Mouse (Mus musculus): ENCODE measurements at regions not wholly inside any gene's neighbourhood (a gene's known extent, or its start where the extent isn't known, plus 50 kb on each side); places are given as distances from the start of the nearest gene placed in this dataset.

DNA sequence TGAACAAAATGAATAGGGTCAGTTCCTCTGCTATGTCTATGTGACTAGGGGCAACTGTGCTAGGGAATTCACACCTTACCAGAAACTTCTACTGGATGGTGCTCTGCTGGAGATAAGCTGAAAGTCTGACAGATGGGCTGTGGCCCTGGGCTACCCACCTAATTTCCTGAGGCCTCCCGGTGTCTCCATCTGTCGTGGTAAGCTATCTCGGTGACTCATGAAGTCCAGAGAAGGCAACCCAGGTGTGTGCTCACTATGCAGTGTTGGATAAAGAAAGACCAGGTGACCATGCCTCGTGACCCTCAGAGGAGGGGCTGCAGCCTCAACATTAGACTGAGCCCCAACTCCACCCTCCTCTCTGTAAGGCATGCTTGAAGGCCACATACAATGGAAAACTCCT is 64.2 kb upstream of the Smndc1 start:
- Histone ChIP-seq H3K27me3 (ENCODE audit: insufficient read depth, low read length) (no peaks in the 10 kb centered on the region; the same call in 1 of the 2 replicates), H3K4me3 (ENCODE audit: low read length) (no peak overlapping the region), H3K4me2 (replicated peaks; ENCODE audit: low read depth, low read length) (no peak overlapping the region), H3K9me3 (ENCODE audit: low read length) (no peaks in the 10 kb centered on the region), H3K9ac (replicated peaks; ENCODE audit: low read length) (no peak overlapping the region), H3K27ac (ENCODE audit: low read length) (no peak overlapping the region), H3K36me3 (ENCODE audit: insufficient read depth, low read length) (no peaks in the 10 kb centered on the region), H3K4me1 (ENCODE audit: insufficient read depth, low read length) (peaks cover 32% of the 10 kb centered on the region)
- ATAC-seq (ENCODE audit: low FRiP score, low TSS enrichment): no peak
- WGBS: 77% methylated on average over 4 of the region's 4 CpGs

DNA sequence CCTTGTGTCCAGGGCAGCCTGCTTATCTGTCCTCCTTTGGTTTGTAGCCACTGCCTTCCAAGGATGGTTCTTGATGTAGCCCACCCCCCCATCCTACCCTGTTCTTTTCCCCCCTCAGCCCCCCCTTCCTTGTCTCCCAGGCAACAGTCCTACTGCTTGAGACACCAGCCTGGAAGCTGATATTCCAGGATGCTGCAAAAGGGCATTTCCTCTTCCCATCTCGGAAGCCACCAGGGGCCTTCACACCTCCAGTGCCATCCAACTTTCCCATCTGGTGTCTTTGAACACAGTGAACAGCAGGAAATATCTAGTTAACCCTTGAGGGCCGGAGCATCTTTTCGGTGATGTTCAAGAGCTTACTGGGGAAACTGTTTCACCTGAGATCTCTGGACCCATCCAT is 63.7 kb upstream of the Smndc1 start:
- ATAC-seq (ENCODE audit: low FRiP score, low TSS enrichment): no peak
- no peak overlapping the region for H3K27ac ChIP-seq (ENCODE audit: low read length)
- no peaks in the 10 kb centered on the region for H3K9me3 ChIP-seq (ENCODE audit: low read length)
- H3K4me2 ChIP-seq (replicated peaks; ENCODE audit: low read depth, low read length): no peak overlapping the region
- H3K4me3 ChIP-seq (ENCODE audit: low read length): no peak overlapping the region
- H3K4me1 ChIP-seq (ENCODE audit: insufficient read depth, low read length): peaks cover 28% of the 10 kb centered on the region
- no peak overlapping the region for H3K9ac ChIP-seq (replicated peaks; ENCODE audit: low read length)
- H3K27me3 ChIP-seq (ENCODE audit: insufficient read depth, low read length): peaks cover under 1% of the 10 kb centered on the region; the same call in 1 of the 2 replicates
- H3K36me3 ChIP-seq (ENCODE audit: insufficient read depth, low read length): no peaks in the 10 kb centered on the region
- 66% methylated on average over 3 of the region's 3 CpGs for WGBS

DNA sequence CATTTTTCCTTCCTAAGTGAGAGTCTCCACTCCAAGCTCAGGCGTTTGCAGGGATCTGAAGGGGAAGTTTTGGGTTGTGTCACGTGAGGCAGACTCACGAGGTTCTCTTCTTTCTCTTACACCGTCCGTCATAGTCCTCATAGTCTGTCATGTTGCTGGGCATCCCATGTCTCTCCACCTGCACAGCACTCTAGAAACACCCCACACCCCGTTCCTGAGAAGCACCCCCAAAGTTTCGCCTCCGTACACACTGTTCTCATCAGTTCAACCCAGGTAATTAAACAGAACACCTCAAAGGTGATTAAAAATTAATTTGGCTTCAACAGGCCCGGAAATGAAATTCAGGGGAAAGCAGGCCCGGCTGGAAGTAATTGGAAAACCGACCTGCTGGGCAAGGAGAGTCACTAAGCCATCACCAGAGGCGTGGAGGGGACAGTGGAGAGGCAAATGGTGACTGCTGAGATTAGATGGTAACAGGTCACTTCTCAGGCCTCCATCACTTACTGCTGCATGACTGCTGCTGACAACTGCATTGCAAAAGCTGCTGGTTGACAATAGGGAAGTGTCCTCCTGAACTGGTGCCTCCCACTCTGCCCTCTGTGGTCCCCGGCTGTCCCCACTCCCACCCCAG is 63.1 kb upstream of the Smndc1 start:
- ATAC-seq (ENCODE audit: low FRiP score, low TSS enrichment): no peak
- WGBS: 65% methylated on average over 13 of the region's 13 CpGs

DNA sequence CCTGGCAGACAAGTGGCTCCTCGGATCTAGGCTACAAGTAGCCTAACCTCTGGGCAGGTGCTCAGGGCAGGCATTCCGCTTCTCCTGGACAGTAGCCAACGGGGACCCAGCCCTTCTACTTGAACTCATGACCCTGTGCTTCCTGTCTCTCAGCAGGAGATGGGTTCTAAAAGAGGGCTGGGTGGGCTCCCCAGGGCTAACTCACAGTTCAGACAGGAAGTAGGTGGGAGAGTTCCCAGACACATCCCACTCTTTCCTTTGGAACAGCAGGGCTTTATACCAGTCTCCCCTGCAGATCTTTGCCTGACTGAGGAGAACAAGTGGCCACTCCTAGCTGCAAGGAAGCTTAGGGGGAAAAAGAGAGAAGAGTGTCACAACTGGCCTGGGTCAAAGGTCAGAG is 62.0 kb upstream of the Smndc1 start:
- no peak overlapping the region for H3K4me3 ChIP-seq (ENCODE audit: low read length)
- H3K9ac ChIP-seq (replicated peaks; ENCODE audit: low read length): no peak overlapping the region
- H3K4me1 ChIP-seq (ENCODE audit: insufficient read depth, low read length): peaks cover 21% of the 10 kb centered on the region
- no peak overlapping the region for H3K4me2 ChIP-seq (replicated peaks; ENCODE audit: low read depth, low read length)
- ATAC-seq (ENCODE audit: low FRiP score, low TSS enrichment): no peak
- H3K9me3 ChIP-seq (ENCODE audit: low read length): no peaks in the 10 kb centered on the region
- no peaks in the 10 kb centered on the region for H3K36me3 ChIP-seq (ENCODE audit: insufficient read depth, low read length)
- WGBS: 13% methylated on average over 3 of the region's 3 CpGs
- H3K27me3 ChIP-seq (ENCODE audit: insufficient read depth, low read length): peaks cover 3% of the 10 kb centered on the region; the same call in 1 of the 2 replicates
- H3K27ac ChIP-seq (ENCODE audit: low read length): no peak overlapping the region

More for the DNA sequence above, 63.1 kb upstream of the Smndc1 start:
- Histone ChIP-seq H3K9ac (replicated peaks; ENCODE audit: low read length) (no peak overlapping the region), H3K9me3 (ENCODE audit: low read length) (no peaks in the 10 kb centered on the region), H3K27me3 (ENCODE audit: insufficient read depth, low read length) (peaks cover 3% of the 10 kb centered on the region; the same call in 1 of the 2 replicates), H3K4me1 (ENCODE audit: insufficient read depth, low read length) (peaks cover 21% of the 10 kb centered on the region), H3K4me2 (replicated peaks; ENCODE audit: low read depth, low read length) (no peak overlapping the region), H3K36me3 (ENCODE audit: insufficient read depth, low read length) (no peaks in the 10 kb centered on the region), H3K4me3 (ENCODE audit: low read length) (no peak overlapping the region), H3K27ac (ENCODE audit: low read length) (no peak overlapping the region)

DNA sequence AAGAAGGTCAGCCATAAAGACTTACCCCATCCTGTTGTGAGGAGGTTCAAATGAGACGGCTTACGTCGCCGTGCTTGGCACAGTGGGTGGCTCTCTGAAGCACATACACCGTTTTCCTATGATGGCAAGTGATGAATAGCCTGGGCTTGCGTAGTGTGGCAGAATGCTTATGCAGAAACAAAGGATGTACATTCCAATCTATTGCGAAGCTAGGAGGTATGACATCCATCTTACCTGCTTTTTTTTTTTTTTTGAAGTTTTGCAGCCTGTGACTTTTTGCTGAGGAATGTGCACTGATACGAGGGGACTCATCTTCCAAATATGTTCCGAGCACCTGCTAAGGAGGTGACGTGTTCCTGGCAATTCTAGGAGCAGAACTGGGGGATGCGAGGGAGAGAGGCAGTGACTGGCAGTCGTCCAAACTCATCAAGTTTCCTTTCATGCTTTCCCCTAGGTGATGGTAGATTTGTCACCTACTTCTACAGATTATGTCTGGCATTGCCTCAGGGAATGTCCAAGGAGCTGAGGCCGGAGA is 61.1 kb upstream of the Smndc1 start:
- 56% methylated on average over 13 of the region's 13 CpGs for WGBS

DNA sequence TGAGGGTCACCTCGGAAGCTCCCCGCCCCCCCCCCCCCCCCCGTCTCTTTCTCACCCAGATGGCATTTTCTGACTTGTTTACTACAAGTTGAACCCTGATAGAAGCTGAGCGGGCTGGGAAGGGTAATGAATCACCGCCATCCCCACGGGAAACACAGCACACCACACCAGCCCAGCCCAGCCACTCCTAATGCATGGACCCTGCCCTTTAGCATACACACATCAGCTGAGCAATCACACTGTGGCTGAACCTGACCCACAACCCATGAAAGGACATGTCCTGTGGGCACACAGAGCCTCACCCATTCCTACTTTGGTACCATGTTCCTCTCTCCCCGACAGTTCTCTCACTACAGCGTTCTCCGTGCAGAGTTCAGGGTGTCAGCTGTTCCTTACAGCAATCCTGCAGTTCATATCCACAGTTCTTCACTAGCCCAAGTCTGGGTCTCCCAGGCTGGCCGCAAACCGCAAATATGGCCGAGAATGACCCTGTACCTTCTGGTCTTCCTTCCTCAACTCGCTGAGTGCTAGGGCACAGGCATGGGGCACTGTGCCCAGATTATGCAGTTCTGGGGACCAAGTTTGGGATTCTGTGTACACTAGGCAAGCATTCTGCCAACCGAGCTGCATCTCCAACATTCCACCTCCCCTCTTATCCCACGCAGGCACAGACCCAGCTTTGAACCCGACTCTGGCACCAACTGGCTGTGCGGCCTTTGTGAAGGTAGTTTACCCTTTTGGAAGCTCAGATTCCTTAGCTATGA is 60.4 kb upstream of the Smndc1 start:
- no peak for ATAC-seq (ENCODE audit: low FRiP score, low TSS enrichment)
- H3K9ac ChIP-seq (replicated peaks; ENCODE audit: low read length): no peak overlapping the region
- H3K4me2 ChIP-seq (replicated peaks; ENCODE audit: low read depth, low read length): no peak overlapping the region
- H3K36me3 ChIP-seq (ENCODE audit: insufficient read depth, low read length): no peaks in the 10 kb centered on the region
- peaks cover 30% of the 10 kb centered on the region for H3K4me1 ChIP-seq (ENCODE audit: insufficient read depth, low read length)
- no peak overlapping the region for H3K4me3 ChIP-seq (ENCODE audit: low read length)
- WGBS: 63% methylated on average over 16 of the region's 17 CpGs
- no peak overlapping the region for H3K27ac ChIP-seq (ENCODE audit: low read length)
- H3K27me3 ChIP-seq (ENCODE audit: insufficient read depth, low read length): peaks cover 3% of the 10 kb centered on the region; the same call in 1 of the 2 replicates
- no peaks in the 10 kb centered on the region for H3K9me3 ChIP-seq (ENCODE audit: low read length)

More for the DNA sequence above, 61.1 kb upstream of the Smndc1 start:
- Histone ChIP-seq H3K9me3 (ENCODE audit: low read length) (no peaks in the 10 kb centered on the region), H3K27me3 (ENCODE audit: insufficient read depth, low read length) (peaks cover 3% of the 10 kb centered on the region; the same call in 1 of the 2 replicates), H3K9ac (replicated peaks; ENCODE audit: low read length) (no peak overlapping the region), H3K27ac (ENCODE audit: low read length) (no peak overlapping the region), H3K4me3 (ENCODE audit: low read length) (no peak overlapping the region), H3K4me2 (replicated peaks; ENCODE audit: low read depth, low read length) (no peak overlapping the region), H3K4me1 (ENCODE audit: insufficient read depth, low read length) (peaks cover 23% of the 10 kb centered on the region), H3K36me3 (ENCODE audit: insufficient read depth, low read length) (no peaks in the 10 kb centered on the region)
- ATAC-seq (ENCODE audit: low FRiP score, low TSS enrichment): no peak

DNA sequence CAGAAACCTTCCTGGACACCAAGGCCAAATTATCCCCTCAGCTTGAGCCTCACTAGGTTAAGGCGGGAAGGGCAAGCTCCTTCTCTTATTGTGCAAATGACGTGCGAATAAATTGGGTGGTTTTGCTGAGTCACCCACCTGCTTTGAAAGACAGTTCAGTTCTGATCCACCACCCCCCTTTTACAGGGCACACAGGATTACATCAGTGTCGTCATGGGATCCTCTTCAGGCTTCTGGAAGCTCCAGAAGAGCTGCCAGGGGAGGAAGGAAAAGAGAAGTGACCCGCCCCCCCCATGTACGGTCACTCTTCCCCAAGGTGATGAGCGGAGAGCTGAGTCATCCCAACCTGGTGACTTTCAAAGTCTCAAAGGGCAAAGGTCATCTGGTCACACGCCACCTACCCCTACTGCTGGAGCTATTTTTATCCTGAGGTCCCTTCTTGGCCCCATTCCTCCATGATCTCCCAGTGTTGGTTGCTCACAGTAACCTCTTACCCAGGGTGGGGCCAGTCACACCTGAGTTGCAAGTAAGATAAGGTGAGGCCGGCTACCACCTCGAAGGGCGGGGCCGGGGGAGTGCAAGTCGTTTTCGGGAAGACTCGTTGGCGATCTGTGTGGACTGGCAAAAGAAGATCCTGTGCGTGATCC is 58.9 kb upstream of the Smndc1 start:
- no peaks in the 10 kb centered on the region for H3K9me3 ChIP-seq (ENCODE audit: low read length)
- H3K4me2 ChIP-seq (replicated peaks; ENCODE audit: low read depth, low read length): no peak overlapping the region
- 87% methylated on average over 17 of the region's 17 CpGs for WGBS
- H3K27ac ChIP-seq (ENCODE audit: low read length): no peak overlapping the region
- ATAC-seq (ENCODE audit: low FRiP score, low TSS enrichment): no peak
- no peak overlapping the region for H3K9ac ChIP-seq (replicated peaks; ENCODE audit: low read length)
- H3K36me3 ChIP-seq (ENCODE audit: insufficient read depth, low read length): no peaks in the 10 kb centered on the region
- H3K4me1 ChIP-seq (ENCODE audit: insufficient read depth, low read length): peaks cover 40% of the 10 kb centered on the region
- H3K4me3 ChIP-seq (ENCODE audit: low read length): no peak overlapping the region
- H3K27me3 ChIP-seq (ENCODE audit: insufficient read depth, low read length): 0 out of 2 replicates have a peak, but pooled peaks cover 3% of the 10 kb centered on the region

DNA sequence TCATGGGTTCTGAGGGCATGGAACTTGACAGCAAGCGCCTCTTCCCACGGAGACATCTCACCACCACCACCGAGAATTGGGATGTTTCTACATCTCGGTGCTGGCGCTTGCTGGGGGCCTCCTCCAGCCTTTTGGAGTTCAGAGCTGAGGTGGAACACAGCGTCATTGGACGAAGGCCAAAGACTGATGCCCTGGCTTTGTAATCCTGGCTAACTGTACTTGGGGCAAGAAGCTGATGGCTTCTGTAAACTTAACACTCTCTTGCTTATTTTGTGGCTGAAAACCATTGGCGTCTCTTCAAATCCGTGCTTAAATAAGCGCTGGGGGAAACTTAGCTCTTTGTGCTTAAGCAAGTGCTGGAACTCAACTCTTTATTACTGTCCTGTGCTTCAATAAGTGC is 57.8 kb upstream of the Smndc1 start:
- no peak overlapping the region for H3K4me3 ChIP-seq (ENCODE audit: low read length)
- H3K36me3 ChIP-seq (ENCODE audit: insufficient read depth, low read length): no peaks in the 10 kb centered on the region
- ATAC-seq (ENCODE audit: low FRiP score, low TSS enrichment): no peak
- no peak overlapping the region for H3K4me2 ChIP-seq (replicated peaks; ENCODE audit: low read depth, low read length)
- H3K27me3 ChIP-seq (ENCODE audit: insufficient read depth, low read length): 0 out of 2 replicates have a peak, but pooled peaks cover 3% of the 10 kb centered on the region
- peaks cover 46% of the 10 kb centered on the region for H3K4me1 ChIP-seq (ENCODE audit: insufficient read depth, low read length)
- 77% methylated on average over 10 of the region's 10 CpGs for WGBS
- no peaks in the 10 kb centered on the region for H3K9me3 ChIP-seq (ENCODE audit: low read length)
- no peak overlapping the region for H3K27ac ChIP-seq (ENCODE audit: low read length)
- H3K9ac ChIP-seq (replicated peaks; ENCODE audit: low read length): no peak overlapping the region

DNA sequence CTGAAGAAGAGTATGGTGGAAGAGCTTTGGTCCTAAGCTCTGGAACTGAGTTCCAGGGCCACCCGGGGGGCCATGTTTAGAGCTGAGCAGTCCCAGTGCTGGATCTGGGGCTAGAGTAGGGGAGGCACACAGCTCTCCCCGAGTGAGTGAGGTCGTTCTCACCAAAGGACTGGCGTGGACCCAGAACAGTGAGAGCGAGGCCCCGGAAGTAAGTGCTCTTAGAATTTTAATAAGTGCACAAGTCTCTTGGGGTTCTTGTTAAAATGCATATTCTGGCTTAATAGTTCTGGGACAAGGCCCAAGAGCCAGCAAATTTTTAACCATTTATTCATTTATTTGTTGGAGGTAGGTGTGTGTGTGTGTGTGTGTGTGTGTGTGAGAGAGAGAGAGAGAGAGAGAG is 57.4 kb upstream of the Smndc1 start:
- no peaks in the 10 kb centered on the region for H3K9me3 ChIP-seq (ENCODE audit: low read length)
- no peak overlapping the region for H3K27ac ChIP-seq (ENCODE audit: low read length)
- H3K4me3 ChIP-seq (ENCODE audit: low read length): no peak overlapping the region
- H3K36me3 ChIP-seq (ENCODE audit: insufficient read depth, low read length): no peaks in the 10 kb centered on the region
- no peak overlapping the region for H3K4me2 ChIP-seq (replicated peaks; ENCODE audit: low read depth, low read length)
- no peak for ATAC-seq (ENCODE audit: low FRiP score, low TSS enrichment)
- H3K4me1 ChIP-seq (ENCODE audit: insufficient read depth, low read length): peaks cover 48% of the 10 kb centered on the region
- H3K27me3 ChIP-seq (ENCODE audit: insufficient read depth, low read length): 0 out of 2 replicates have a peak, but pooled peaks cover 3% of the 10 kb centered on the region
- no peak overlapping the region for H3K9ac ChIP-seq (replicated peaks; ENCODE audit: low read length)
- WGBS: 58% methylated on average over 6 of the region's 6 CpGs

Measured in kidney, embryonic 16.5 days (tissue).